Mouse (Mus musculus) megakaryocyte, embryonic 14.5 days (primary cell): ENCODE results near the gene Cadm1.

Source experiments
- FLI1 ChIP-seq: IDR thresholded peaks from 2 replicates; pipeline ENCODE4 v1.6.1; 2012; ENCODE audit warnings: low read length, inconsistent platforms, mixed read lengths
- GATA1 ChIP-seq: IDR thresholded peaks from 3 replicates; pipeline ENCODE4 v1.6.1; 2012; ENCODE audit warnings: mixed read lengths, low read length, inconsistent platforms, borderline replicate concordance

- TF ChIP-seq GATA1 (no peak), FLI1 (no peak)
These were observed 327.3 kb downstream of the Cadm1 start for GRCm38 (mm10) chr9:47857235-47857634.
